Comparison of ENCODE assay signal across 13 mouse cellular contexts in the genomic region with DNA sequence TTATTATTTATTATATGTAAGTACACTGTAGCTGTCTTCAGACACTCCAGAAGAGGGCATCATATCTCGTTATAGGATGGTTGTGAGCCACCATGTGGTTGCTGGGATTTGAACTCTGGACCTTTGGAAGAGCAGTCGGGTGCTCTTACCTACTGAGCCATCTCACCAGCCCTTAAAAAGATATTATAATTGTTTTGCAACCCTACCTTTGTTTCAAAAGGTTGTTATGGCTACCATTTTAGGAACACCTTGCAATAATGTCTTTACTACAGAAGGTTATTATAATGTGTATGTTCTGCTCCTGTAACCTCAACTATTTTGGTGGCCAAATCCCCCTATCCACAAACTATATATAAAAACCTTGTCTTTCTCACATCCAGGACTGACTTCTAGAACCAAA. TPM values are rescaled to one million over a fixed set of nuclear protein-coding genes. Genes with fewer than 3 reads are reported as not detected.
DNase-seq lines count a peak whose midpoint lies in the region; ATAC-seq and TF ChIP-seq lines count a peak whose summit lies in the region.
"Not testable (repeated sequence)": the region's sequence is repeated elsewhere in the genome, so short reads cannot be mapped to it uniquely, and the experiment has no call there.
"Had no signal": no experiment of that assay in that cellular context is flagged by ENCODE, and none has a peak within 500 bp of the region (broad histone marks: within the 10 kb centered on the region; RNA-seq: fewer than 3 reads in every experiment).

No protein-coding gene starts in this region.

- WGBS in forebrain, embryonic 11.5 days, result 98% methylated on average over 2 of the region's 2 CpGs
- 92% methylated on average over 2 of the region's 2 CpGs for WGBS in heart, embryonic 15.5 days
- 87% methylated on average over 2 of the region's 2 CpGs for WGBS in intestine, embryonic 16.5 days
- 87% methylated on average over 2 of the region's 2 CpGs for WGBS in limb, embryonic 14.5 days
- 89% methylated on average over 2 of the region's 2 CpGs for WGBS in lung, embryonic 14.5 days
- WGBS in midbrain, embryonic 15.5 days, result 94% methylated on average over 2 of the region's 2 CpGs

- TF ChIP-seq CTCF in MEL (IDR thresholded peaks at IDR 0.05 in 2 of 3, conservative IDR thresholded peaks at IDR 0.05 in 1 of 3; ENCODE audit: control insufficient read depth in 1 of 3, insufficient read depth in 1 of 3, low read depth in 2 of 3, low read length in 3 of 3, poor library complexity in 1 of 3, severe bottlenecking in 1 of 3), result 0 out of 6 replicates have a peak, but pooled peaks of 1 of the 3 experiments have one; percentile 3
- TF ChIP-seq CTCF in lung, embryonic 14.5 days (IDR thresholded peaks at IDR 0.05; ENCODE audit: low read depth), result not testable (repeated sequence)

- H3K4me2 ChIP-seq in forebrain, embryonic 11.5 days (ENCODE audit: low read depth, low read length, severe bottlenecking), result peak overlapping the region; percentile 87; the same call in 1 of the 2 replicates
- peak overlapping the region; percentile 69; the same call in 1 of the 2 replicates for H3K4me2 ChIP-seq in heart, embryonic 15.5 days
- H3K4me2 ChIP-seq in intestine, embryonic 16.5 days (ENCODE audit: low read depth, low read length), result peak overlapping the region; percentile 74
- H3K4me2 ChIP-seq in limb, embryonic 14.5 days (replicated peaks; ENCODE audit: low read depth, low read length, severe bottlenecking), result peak overlapping the region; percentile 61; the same call in 1 of the 2 replicates
- H3K4me2 ChIP-seq in lung, embryonic 14.5 days, result peak overlapping the region; percentile 85
- H3K4me2 ChIP-seq in midbrain, embryonic 15.5 days, result 0 out of 2 replicates have a peak overlapping the region, but pooled peaks have one; percentile 69

- not testable (repeated sequence) for ATAC-seq in forebrain, embryonic 11.5 days (replicated peaks; ENCODE audit: low FRiP score); heart, embryonic 15.5 days (replicated peaks; ENCODE audit: insufficient number of reproducible peaks, insufficient read depth, low FRiP score, low read depth); intestine, embryonic 16.5 days; limb, embryonic 14.5 days (ENCODE audit: low FRiP score, low read depth); lung, embryonic 14.5 days (ENCODE audit: insufficient read depth); midbrain, embryonic 15.5 days (replicated peaks)

- peak overlapping the region; percentile 99 for H3K9ac ChIP-seq in MEL (ENCODE audit: control insufficient read depth, low read depth, low read length, poor library complexity, severe bottlenecking)
- H3K9ac ChIP-seq in forebrain, embryonic 11.5 days (ENCODE audit: low read length); heart, embryonic 15.5 days; intestine, embryonic 16.5 days (ENCODE audit: low read depth, low read length); limb, embryonic 14.5 days (ENCODE audit: low read depth, low read length, severe bottlenecking); lung, embryonic 14.5 days: not testable (repeated sequence)
- H3K9ac ChIP-seq in midbrain, embryonic 15.5 days, result peak overlapping the region; percentile 71; the same call in 1 of the 2 replicates

- not testable (repeated sequence) for H3K27ac ChIP-seq in MEL (ENCODE audit: control insufficient read depth, low read depth, low read length); forebrain, embryonic 11.5 days (ENCODE audit: low read depth, low read length); heart, embryonic 15.5 days; intestine, embryonic 16.5 days (ENCODE audit: low read length); lung, embryonic 14.5 days (ENCODE audit: low read depth); midbrain, embryonic 15.5 days
- H3K27ac ChIP-seq in limb, embryonic 14.5 days (replicated peaks; ENCODE audit: low read depth, low read length), result 0 out of 2 replicates have a peak overlapping the region, but pooled peaks have one; percentile 95

- peaks cover 4 to 12% of the 10 kb centered on the region in 2 experiments; a peak in 3 of 4 replicates for H3K4me1 ChIP-seq in MEL (ENCODE audit: control insufficient read depth in 1 of 2, insufficient read depth in 2 of 2, low read length in 2 of 2)
- H3K4me1 ChIP-seq in forebrain, embryonic 11.5 days (replicated peaks; ENCODE audit: control insufficient read depth, insufficient read depth, low read length); limb, embryonic 14.5 days (ENCODE audit: control insufficient read depth, insufficient read depth, low read length): not testable (repeated sequence)
- H3K4me1 ChIP-seq in heart, embryonic 15.5 days (replicated peaks), result peaks cover 21% of the 10 kb centered on the region
- peaks cover 32% of the 10 kb centered on the region; the same call in 1 of the 2 replicates for H3K4me1 ChIP-seq in intestine, embryonic 16.5 days (ENCODE audit: control insufficient read depth, insufficient read depth, low read length)
- peaks cover 19% of the 10 kb centered on the region for H3K4me1 ChIP-seq in lung, embryonic 14.5 days (ENCODE audit: insufficient read depth)
- H3K4me1 ChIP-seq in midbrain, embryonic 15.5 days, result peaks cover 18% of the 10 kb centered on the region

- not testable (repeated sequence) for H3K9me3 ChIP-seq in MEL (replicated peaks; ENCODE audit: insufficient read depth, low read length); forebrain, embryonic 11.5 days (ENCODE audit: control insufficient read depth, low read length); heart, embryonic 15.5 days (replicated peaks); intestine, embryonic 16.5 days (ENCODE audit: control insufficient read depth, low read length); limb, embryonic 14.5 days (ENCODE audit: control insufficient read depth, low read length); lung, embryonic 14.5 days (ENCODE audit: low read depth, low read length); midbrain, embryonic 15.5 days

- not testable (repeated sequence) for TF ChIP-seq POLR2A in MEL (IDR thresholded peaks at IDR 0.05; ENCODE audit: control insufficient read depth in 1 of 2, insufficient read depth in 1 of 2, low read depth in 1 of 2, low read length in 2 of 2, poor library complexity in 1 of 2); limb, embryonic 14.5 days (IDR thresholded peaks at IDR 0.05; ENCODE audit: borderline replicate concordance, extremely low read depth, insufficient read depth, insufficient read length)

- DNase-seq in MEL (ENCODE audit: low read depth, low spot score), result peak; percentile 31
- DNase-seq in forebrain, embryonic 11.5 days (ENCODE audit: low spot score); limb, embryonic 14.5 days (ENCODE audit: low spot score); lung, embryonic 14.5 days: not testable (repeated sequence)

- H3K27me3 ChIP-seq in MEL (ENCODE audit: control insufficient read depth in 1 of 2, insufficient read depth in 2 of 2, low read length in 2 of 2); forebrain, embryonic 11.5 days (ENCODE audit: control insufficient read depth, insufficient read depth, low read length); heart, embryonic 15.5 days; intestine, embryonic 16.5 days (replicated peaks; ENCODE audit: control insufficient read depth, insufficient read depth, low read length); limb, embryonic 14.5 days (ENCODE audit: control insufficient read depth, insufficient read depth, low read length); lung, embryonic 14.5 days (ENCODE audit: insufficient read depth, low read length); midbrain, embryonic 15.5 days (replicated peaks): not testable (repeated sequence)

- not testable (repeated sequence) for TF ChIP-seq EP300 in MEL (IDR thresholded peaks at IDR 0.05; ENCODE audit: low read depth in 1 of 2, low read length in 2 of 2)

- not testable (repeated sequence) for H3K4me3 ChIP-seq in MEL (ENCODE audit: control insufficient read depth in 1 of 2, insufficient read depth in 1 of 2, low read depth in 2 of 2, low read length in 2 of 2); forebrain, embryonic 11.5 days (ENCODE audit: low read depth, low read length); limb, embryonic 14.5 days (replicated peaks; ENCODE audit: low read length); midbrain, embryonic 15.5 days
- peak overlapping the region; percentile 91 for H3K4me3 ChIP-seq in heart, embryonic 15.5 days
- H3K4me3 ChIP-seq in intestine, embryonic 16.5 days (ENCODE audit: low read length), result peak overlapping the region; percentile 73
- 0 out of 2 replicates have a peak overlapping the region, but pooled peaks have one; percentile 54 for H3K4me3 ChIP-seq in lung, embryonic 14.5 days (ENCODE audit: low read depth, low read length)

- not testable (repeated sequence) for TF ChIP-seq RAD21 in MEL (IDR thresholded peaks at IDR 0.05; ENCODE audit: low read depth, low read length)

- H3K79me2 ChIP-seq in MEL (ENCODE audit: control insufficient read depth, insufficient read depth, low read length, poor library complexity), result not testable (repeated sequence)

- H3K36me3 ChIP-seq in MEL (ENCODE audit: control insufficient read depth in 1 of 2, insufficient read depth in 2 of 2, low read length in 2 of 2); forebrain, embryonic 11.5 days (ENCODE audit: control insufficient read depth, insufficient read depth, low read length); heart, embryonic 15.5 days; intestine, embryonic 16.5 days (ENCODE audit: control insufficient read depth, insufficient read depth, low read length); midbrain, embryonic 15.5 days (replicated peaks): not testable (repeated sequence)
- peaks cover 14% of the 10 kb centered on the region; the same call in 1 of the 2 replicates for H3K36me3 ChIP-seq in limb, embryonic 14.5 days (ENCODE audit: control insufficient read depth, insufficient read depth, low read length)
- H3K36me3 ChIP-seq in lung, embryonic 14.5 days (ENCODE audit: insufficient read depth), result peaks cover 17% of the 10 kb centered on the region; the same call in 1 of the 2 replicates

RNA-seq across cellular contexts. Expression of a gene that starts 1.1 kb away (rescaled TPM):
- 119 and 141 TPM in 2 replicates for total RNA-seq in MEL (2012; rRNA removed)
- 100 to 1,000 TPM in 1 of 2 experiments, not detected in 1; 148 TPM for polyA plus RNA-seq in MEL (2012; ENCODE audit: insufficient read depth in 1 of 2, insufficient read length in 2 of 2, low read depth in 1 of 2, low replicate concordance in 2 of 2, missing spikeins in 1 of 2)
- polyA plus RNA-seq in forebrain, embryonic 11.5 days (2014; fragmentation: Nextera tagmentation; extraction: Ambion mirVana), result 95.9 and 110 TPM in 2 replicates
- 76.5 and 77.3 TPM in 2 replicates for polyA plus RNA-seq in heart, embryonic 15.5 days (2015; fragmentation: Nextera tagmentation; extraction: Ambion mirVana)
- 90.9 and 96.5 TPM in 2 replicates for polyA plus RNA-seq in intestine, embryonic 16.5 days (2015; fragmentation: Nextera tagmentation; extraction: Ambion mirVana)
- 115 and 118 TPM in 2 replicates for polyA plus RNA-seq in limb, embryonic 14.5 days (2012; rRNA removed)
- polyA plus RNA-seq in limb, embryonic 14.5 days (2014; fragmentation: Nextera tagmentation; extraction: Ambion mirVana), result 86.4 and 87.3 TPM in 2 replicates
- 110 and 112 TPM in 2 replicates for polyA plus RNA-seq in lung, embryonic 14.5 days (2014; fragmentation: Nextera tagmentation; extraction: Ambion mirVana)
- 87.1 and 90.0 TPM in 2 replicates for polyA plus RNA-seq in midbrain, embryonic 15.5 days (2015; fragmentation: Nextera tagmentation; extraction: Ambion mirVana)

RNA-seq across cellular contexts. Expression of a gene that starts 1.3 kb away (rescaled TPM):
- 33.9 and 34.0 TPM in 2 replicates for total RNA-seq in MEL (2012; rRNA removed)
- 10 to 100 TPM in 1 of 2 experiments, not detected in 1; 61.6 TPM for polyA plus RNA-seq in MEL (2012; ENCODE audit: insufficient read depth in 1 of 2, insufficient read length in 2 of 2, low read depth in 1 of 2, low replicate concordance in 2 of 2, missing spikeins in 1 of 2)
- polyA plus RNA-seq in forebrain, embryonic 11.5 days (2014; fragmentation: Nextera tagmentation; extraction: Ambion mirVana), result 44.0 and 44.1 TPM in 2 replicates
- polyA plus RNA-seq in heart, embryonic 15.5 days (2015; fragmentation: Nextera tagmentation; extraction: Ambion mirVana), result 26.4 and 40.4 TPM in 2 replicates
- polyA plus RNA-seq in intestine, embryonic 16.5 days (2015; fragmentation: Nextera tagmentation; extraction: Ambion mirVana), result 106 and 110 TPM in 2 replicates
- 45.6 and 67.3 TPM in 2 replicates for polyA plus RNA-seq in limb, embryonic 14.5 days (2012; rRNA removed)
- 40.0 and 47.7 TPM in 2 replicates for polyA plus RNA-seq in limb, embryonic 14.5 days (2014; fragmentation: Nextera tagmentation; extraction: Ambion mirVana)
- polyA plus RNA-seq in lung, embryonic 14.5 days (2014; fragmentation: Nextera tagmentation; extraction: Ambion mirVana), result 52.1 and 52.9 TPM in 2 replicates
- 16.1 and 19.8 TPM in 2 replicates for polyA plus RNA-seq in midbrain, embryonic 15.5 days (2015; fragmentation: Nextera tagmentation; extraction: Ambion mirVana)

RNA-seq across cellular contexts. Expression of a gene that starts 10.7 kb away (rescaled TPM):
- total RNA-seq in MEL (2012; rRNA removed), result 0.23 TPM in 2 replicates
- polyA plus RNA-seq in MEL (2012; ENCODE audit: insufficient read depth in 1 of 2, insufficient read length in 2 of 2, low read depth in 1 of 2, low replicate concordance in 2 of 2, missing spikeins in 1 of 2), result 1 to 10 TPM in 1 of 2 experiments, not detected in 1; 1.0 TPM
- 3.6 and 4.6 TPM in 2 replicates for polyA plus RNA-seq in forebrain, embryonic 11.5 days (2014; fragmentation: Nextera tagmentation; extraction: Ambion mirVana)
- 2.7 and 3.5 TPM in 2 replicates for polyA plus RNA-seq in heart, embryonic 15.5 days (2015; fragmentation: Nextera tagmentation; extraction: Ambion mirVana)
- 0.13 TPM in 1 of 2 replicates, not detected in the other for polyA plus RNA-seq in intestine, embryonic 16.5 days (2015; fragmentation: Nextera tagmentation; extraction: Ambion mirVana)
- 0.40 and 0.58 TPM in 2 replicates for polyA plus RNA-seq in limb, embryonic 14.5 days (2012; rRNA removed)
- polyA plus RNA-seq in limb, embryonic 14.5 days (2014; fragmentation: Nextera tagmentation; extraction: Ambion mirVana), result 0.17 and 0.18 TPM in 2 replicates
- 0.09 and 0.97 TPM in 2 replicates for polyA plus RNA-seq in lung, embryonic 14.5 days (2014; fragmentation: Nextera tagmentation; extraction: Ambion mirVana)
- 0.59 and 1.0 TPM in 2 replicates for polyA plus RNA-seq in midbrain, embryonic 15.5 days (2015; fragmentation: Nextera tagmentation; extraction: Ambion mirVana)
- total RNA-seq: megakaryocyte-erythroid progenitor cell, adult 5-6 weeks had no signal

RNA-seq across cellular contexts. Expression of a gene that starts 16.8 kb away (rescaled TPM):
- total RNA-seq in MEL (2012; rRNA removed), result 9.5 and 13.0 TPM in 2 replicates
- 10 to 100 TPM in 1 of 2 experiments, not detected in 1; 35.4 TPM for polyA plus RNA-seq in MEL (2012; ENCODE audit: insufficient read depth in 1 of 2, insufficient read length in 2 of 2, low read depth in 1 of 2, low replicate concordance in 2 of 2, missing spikeins in 1 of 2)
- polyA plus RNA-seq in forebrain, embryonic 11.5 days (2014; fragmentation: Nextera tagmentation; extraction: Ambion mirVana), result 1.2 and 1.8 TPM in 2 replicates
- 1.5 and 2.2 TPM in 2 replicates for polyA plus RNA-seq in heart, embryonic 15.5 days (2015; fragmentation: Nextera tagmentation; extraction: Ambion mirVana)
- 2.2 and 2.5 TPM in 2 replicates for polyA plus RNA-seq in intestine, embryonic 16.5 days (2015; fragmentation: Nextera tagmentation; extraction: Ambion mirVana)
- polyA plus RNA-seq in limb, embryonic 14.5 days (2012; rRNA removed), result 12.4 and 18.6 TPM in 2 replicates
- polyA plus RNA-seq in limb, embryonic 14.5 days (2014; fragmentation: Nextera tagmentation; extraction: Ambion mirVana), result 2.2 and 3.3 TPM in 2 replicates
- polyA plus RNA-seq in lung, embryonic 14.5 days (2014; fragmentation: Nextera tagmentation; extraction: Ambion mirVana), result 0.72 and 1.1 TPM in 2 replicates
- 2.1 and 2.3 TPM in 2 replicates for polyA plus RNA-seq in midbrain, embryonic 15.5 days (2015; fragmentation: Nextera tagmentation; extraction: Ambion mirVana)

RNA-seq across cellular contexts. Expression of a gene that starts 17.0 kb away (rescaled TPM):
- total RNA-seq in MEL (2012; rRNA removed), result 0.69 and 3.9 TPM in 2 replicates
- polyA plus RNA-seq in MEL (2012; ENCODE audit: insufficient read depth in 1 of 2, insufficient read length in 2 of 2, low read depth in 1 of 2, low replicate concordance in 2 of 2, missing spikeins in 1 of 2), result not detected
- polyA plus RNA-seq in forebrain, embryonic 11.5 days (2014; fragmentation: Nextera tagmentation; extraction: Ambion mirVana), result 0.45 and 0.55 TPM in 2 replicates
- polyA plus RNA-seq in heart, embryonic 15.5 days (2015; fragmentation: Nextera tagmentation; extraction: Ambion mirVana), result 0.22 TPM in 1 of 2 replicates, not detected in the other
- polyA plus RNA-seq in intestine, embryonic 16.5 days (2015; fragmentation: Nextera tagmentation; extraction: Ambion mirVana), result 0.20 TPM in 1 of 2 replicates, not detected in the other
- polyA plus RNA-seq in limb, embryonic 14.5 days (2012; rRNA removed), result 0.31 TPM in 1 of 2 replicates, not detected in the other
- 0.39 and 1.4 TPM in 2 replicates for polyA plus RNA-seq in limb, embryonic 14.5 days (2014; fragmentation: Nextera tagmentation; extraction: Ambion mirVana)
- 1.2 and 1.4 TPM in 2 replicates for polyA plus RNA-seq in lung, embryonic 14.5 days (2014; fragmentation: Nextera tagmentation; extraction: Ambion mirVana)
- not detected in 2 replicates for polyA plus RNA-seq in midbrain, embryonic 15.5 days (2015; fragmentation: Nextera tagmentation; extraction: Ambion mirVana)
- total RNA-seq: adrenal gland, adult 2 months; forebrain, postnatal 0 days; gastrocnemius, adult 8-10 months; heart, postnatal 36 days; left cerebral cortex, postnatal 14 days; megakaryocyte-erythroid progenitor cell, adult 5-6 weeks had no signal
- polyA plus RNA-seq: forebrain, postnatal 0 days had no signal
